Mouse (Mus musculus) monocyte, adult 59 days (primary cell): ENCODE measurements around the gene Rnf215. TPM values are rescaled to one million over a fixed set of nuclear protein-coding genes. Genes with fewer than 3 reads are reported as not detected.

Experiments used
- total RNA-seq, 2 experiments: library from RNA; stranded (reverse); gene quantifications; one replicate each; pipeline ENCODE4 v1.2.4; 2023

The Rnf215 gene
- total RNA-seq = 10 to 100 TPM; 21.5 to 30.7 TPM

DNA sequence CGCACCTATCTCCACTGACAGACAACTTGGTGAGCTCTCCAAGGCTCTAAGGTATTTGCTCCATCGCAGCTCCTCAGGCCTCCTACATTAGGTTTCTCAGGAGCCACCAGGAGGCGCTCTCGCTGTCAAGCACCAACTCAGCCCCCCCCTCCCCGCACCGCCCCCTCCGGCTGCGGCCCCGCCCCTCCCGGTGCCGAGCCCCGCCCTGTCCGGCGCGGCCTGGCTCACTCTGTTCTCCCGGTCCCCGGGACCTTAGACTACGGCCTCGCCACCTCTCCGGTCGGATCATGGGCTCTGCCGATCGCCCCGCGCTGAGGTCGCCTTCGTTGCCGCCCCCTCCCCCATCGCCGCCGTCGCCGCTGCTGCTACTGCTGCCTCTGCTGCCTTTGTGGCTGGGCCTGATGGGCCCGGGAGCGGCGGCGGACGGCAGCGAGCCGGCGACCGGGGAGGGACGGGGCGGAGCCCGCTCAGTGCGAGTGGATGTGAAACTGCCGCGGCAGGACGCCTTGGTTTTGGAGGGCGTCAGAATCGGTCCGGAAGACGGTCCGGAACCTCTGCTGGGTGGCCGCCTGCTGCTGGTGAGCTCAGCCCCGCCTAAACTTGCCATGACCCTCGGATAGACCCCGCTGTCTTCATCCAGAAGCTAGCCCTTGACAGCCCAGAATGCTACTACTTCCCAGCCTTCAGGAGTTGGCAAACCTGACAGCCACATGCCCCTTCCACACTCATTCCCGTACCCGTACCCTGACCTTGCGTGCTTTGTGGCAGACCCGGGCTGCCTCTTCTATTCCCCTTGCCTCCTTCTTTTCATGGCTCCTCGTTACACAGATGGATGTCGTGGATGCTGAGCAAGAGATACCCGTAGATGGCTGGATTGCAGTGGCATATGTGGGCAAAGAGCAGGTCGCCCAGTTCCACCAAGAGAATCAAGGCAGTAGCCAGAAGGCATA lies at the start of gene Rnf215:
Gene Rnf215, plus strand, starts transcription at position 217 of the 950 bp plus-strand sequence.

DNA sequence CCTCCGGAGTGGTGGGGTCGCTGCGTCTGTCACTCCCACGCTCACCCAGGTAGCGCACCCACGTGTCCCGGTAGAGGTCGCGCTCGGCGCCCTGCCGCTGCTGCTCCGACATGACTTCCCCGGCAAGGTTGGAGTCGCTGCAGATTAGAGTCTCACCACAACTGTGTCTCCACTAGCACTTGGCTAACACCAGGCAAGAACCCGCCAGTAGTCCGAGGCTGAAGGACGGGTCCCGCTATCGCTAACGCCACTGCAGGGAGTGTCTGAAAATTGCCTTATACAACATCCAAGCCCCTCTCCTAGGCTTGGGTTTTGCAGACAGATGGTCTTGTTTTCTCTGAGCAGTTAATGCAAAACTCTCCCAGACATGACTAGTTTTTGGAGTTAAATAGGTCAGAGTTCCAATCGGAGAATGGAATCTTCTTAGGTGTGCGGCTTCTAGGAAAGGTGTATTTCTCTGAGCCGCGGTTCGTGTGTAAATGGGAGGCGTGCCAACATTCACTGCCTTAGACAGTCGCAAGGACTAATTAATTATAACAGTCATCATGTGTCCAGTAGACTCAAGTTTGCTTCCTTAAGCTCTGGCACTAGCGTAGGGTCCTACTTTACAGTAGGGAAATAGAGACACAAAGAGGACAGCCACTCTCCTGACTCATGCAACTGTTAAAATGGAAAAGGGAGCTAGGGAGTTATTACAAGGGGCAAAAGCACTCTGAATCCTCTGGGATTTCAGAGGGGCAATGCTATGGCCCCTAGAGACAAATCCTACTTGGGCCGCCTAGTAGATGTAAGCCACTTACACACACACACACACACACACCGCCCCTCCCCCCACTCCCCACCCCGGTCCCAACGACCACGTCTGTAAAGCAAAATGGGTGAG lies 39.6 kb upstream of the Rnf215 start, which contains the start of gene Mtfp1:
Gene Mtfp1, minus strand, starts transcription at position 275 of the 883 bp plus-strand sequence.

DNA sequence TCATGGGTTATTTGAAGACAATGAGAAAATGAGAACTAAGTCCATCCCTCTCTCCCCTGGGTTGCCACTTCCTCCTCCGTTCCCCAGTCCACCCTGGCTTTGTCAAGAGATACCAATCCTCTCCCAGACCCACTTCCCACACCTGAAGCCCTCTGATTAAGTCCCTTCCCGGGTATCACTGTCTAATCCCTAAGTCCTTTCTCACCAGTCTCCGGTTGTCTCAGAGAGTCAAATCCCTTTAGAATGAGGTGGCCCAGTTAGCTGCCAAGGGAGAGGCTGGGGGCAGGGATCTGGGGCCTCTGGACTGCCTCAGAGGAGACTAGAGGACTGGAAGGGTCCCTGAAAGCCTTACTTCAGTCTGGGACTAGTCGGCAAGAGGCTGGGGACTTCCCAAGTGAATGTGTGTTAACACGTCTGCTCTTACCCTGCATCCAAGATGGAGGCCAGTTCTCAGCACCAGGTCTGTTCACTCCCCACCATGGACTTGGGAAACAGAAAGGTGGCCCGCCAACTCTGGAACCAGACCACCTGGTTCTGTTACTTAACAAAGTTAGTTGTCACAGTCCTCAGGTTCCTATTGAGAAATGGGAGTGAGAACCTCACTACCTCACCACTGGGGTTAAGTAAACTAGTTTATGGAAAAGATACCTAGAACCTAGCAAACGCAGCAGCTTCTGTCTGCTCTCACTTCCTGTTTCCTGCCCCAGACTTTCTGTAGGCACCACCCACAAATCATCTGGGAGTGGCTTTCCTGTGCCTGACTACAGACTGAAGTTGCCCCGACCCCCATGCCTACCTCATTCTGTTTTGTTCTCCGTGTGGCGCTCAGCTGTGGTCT lies 12.0 kb upstream of the Rnf215 start, which contains the start of gene Sec14l2:
Gene Sec14l2, minus strand, starts transcription at position 674 of the 838 bp plus-strand sequence.

DNA sequence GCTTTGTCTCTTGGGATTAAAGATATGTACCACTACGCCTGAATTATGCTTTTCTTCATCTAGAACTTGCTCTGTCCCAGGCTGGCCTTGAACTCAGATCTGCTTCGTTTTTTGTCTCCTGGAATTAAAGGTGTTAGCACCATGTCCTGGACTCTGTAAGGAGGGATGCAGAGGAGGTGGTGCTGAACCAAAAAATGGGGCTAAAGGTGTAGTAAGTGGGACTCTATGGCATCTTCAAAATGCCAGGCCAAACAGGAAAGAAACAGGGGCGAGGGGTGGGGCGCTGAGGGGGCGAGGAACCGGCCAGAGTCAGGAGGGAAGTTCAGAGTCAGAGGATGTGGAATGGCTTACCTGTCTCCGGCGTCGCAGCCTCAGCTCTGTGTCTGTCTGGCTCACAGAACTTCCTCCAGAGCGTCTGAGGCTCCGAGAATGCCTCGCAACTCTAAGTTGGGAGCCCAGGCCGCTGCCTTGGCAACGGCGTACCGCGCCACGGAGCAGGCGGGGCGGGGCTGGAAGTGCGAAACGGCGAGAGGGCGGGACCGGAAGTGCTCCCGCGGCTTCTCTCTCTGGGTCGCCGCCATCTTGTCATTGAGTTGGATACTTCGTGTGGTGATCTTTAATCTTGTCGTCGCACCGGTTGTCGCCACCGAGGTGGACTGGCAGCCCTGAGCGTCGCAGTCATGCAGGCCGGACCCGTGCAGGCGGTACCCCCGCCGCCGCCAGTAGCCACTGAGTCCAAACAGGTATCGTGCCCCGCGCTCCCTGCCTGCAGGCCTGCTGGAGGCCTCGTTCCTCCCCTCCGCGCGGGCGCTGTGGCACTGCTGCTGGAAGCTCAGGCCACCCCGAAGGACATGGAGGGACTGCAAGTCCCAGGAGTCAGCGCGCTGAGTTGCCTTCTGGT lies 25.1 kb downstream of the Rnf215 start, which contains the start of the genes Ccdc157 and Sf3a1:
Gene Ccdc157, minus strand, starts transcription at position 486 of the 901 bp plus-strand sequence.
Gene Sf3a1, plus strand, starts transcription at position 543 of the 901 bp plus-strand sequence.

GRCm38 (mm10) chr11:4186486-4187317 lies 51.7 kb downstream of the Rnf215 start, which contains the start of gene Tbc1d10a:
Tbc1d10a (plus strand) TSS chr11:4186789.

Other genes with a start within 250 kb of the Rnf215 start
- gene 4921536K21Rik, start 240.1 kb upstream of the Rnf215 start, total RNA-seq = 1 to 10 TPM; 1.3 to 1.9 TPM
- 10 to 100 TPM; 10.5 to 11.7 TPM for gene Dusp18, start 240.0 kb upstream of the Rnf215 start, total RNA-seq
- 10 to 100 TPM; 27.1 to 29.5 TPM for gene Slc35e4, start 220.5 kb upstream of the Rnf215 start, total RNA-seq
- 100 to 1,000 TPM; 108 to 152 TPM for gene Tcn2, start 203.0 kb upstream of the Rnf215 start, total RNA-seq
- 10 to 100 TPM; 62.3 to 64.0 TPM for gene Pes1, start 171.2 kb upstream of the Rnf215 start, total RNA-seq
- not detected for gene 4930556J24Rik, start 158.4 kb upstream of the Rnf215 start, total RNA-seq
- not detected for gene Gal3st1, start 151.6 kb upstream of the Rnf215 start, total RNA-seq
- gene Sec14l4, start 103.7 kb upstream of the Rnf215 start, total RNA-seq = not detected
- gene Sec14l3, start 70.4 kb upstream of the Rnf215 start, total RNA-seq = not detected
- under 1 TPM; 0.47 to 0.88 TPM for gene Mtfp1, start 39.8 kb upstream of the Rnf215 start, total RNA-seq
- under 1 TPM in 1 of 2 experiments, not detected in 1; 0.33 TPM for gene Sec14l2, start 11.8 kb upstream of the Rnf215 start, total RNA-seq
- gene Ccdc157, start 25.1 kb downstream of the Rnf215 start, total RNA-seq = 1 to 10 TPM; 1.0 to 1.1 TPM
- gene Sf3a1, start 25.1 kb downstream of the Rnf215 start, total RNA-seq = 10 to 100 TPM; 29.3 to 31.8 TPM
- gene Tbc1d10a, start 51.6 kb downstream of the Rnf215 start, total RNA-seq = 10 to 100 TPM; 36.5 to 38.7 TPM
- gene Castor1, start 83.0 kb downstream of the Rnf215 start, total RNA-seq = 1 to 10 TPM; 2.6 to 4.3 TPM
- gene Osm, start 101.2 kb downstream of the Rnf215 start, total RNA-seq = 10 to 100 TPM; 74.4 to 81.8 TPM
- 1 to 10 TPM; 2.3 to 3.4 TPM for gene Lif, start 122.4 kb downstream of the Rnf215 start, total RNA-seq